Mouse (Mus musculus): ENCODE results near the gene Ubtd2.
"Not testable (repeated sequence)": the region's sequence is repeated elsewhere in the genome, so short reads cannot be mapped to it uniquely, and the experiment has no call there.

Gene Ubtd2

GRCm38 (mm10) chr11:32456356-32456755 lies 1.2 kb downstream of the Ubtd2 start:
- peak; percentile 16 for DNase-seq (ENCODE audit: low read depth, low spot score)

GRCm38 (mm10) chr11:32464282-32464681 lies 9.1 kb downstream of the Ubtd2 start:
- no peak for DNase-seq (ENCODE audit: low read depth, low spot score)

- no peak for DNase-seq (ENCODE audit: low read depth, low spot score)
Observed at GRCm38 (mm10) chr11:32471925-32472324, 16.8 kb downstream of the Ubtd2 start.

- no peak for DNase-seq (ENCODE audit: low read depth, low spot score)
Observed at GRCm38 (mm10) chr11:32474725-32475124, 19.6 kb downstream of the Ubtd2 start.

- no peak for DNase-seq (ENCODE audit: low read depth, low spot score)
Observed at GRCm38 (mm10) chr11:32475487-32476236, 20.5 kb downstream of the Ubtd2 start.

GRCm38 (mm10) chr11:32481525-32481924 lies 26.4 kb downstream of the Ubtd2 start:
- no peak for DNase-seq (ENCODE audit: low read depth, low spot score)

- DNase-seq (ENCODE audit: low read depth, low spot score), result no peak
Observed at GRCm38 (mm10) chr11:32485290-32485689, 30.1 kb downstream of the Ubtd2 start.

- DNase-seq (ENCODE audit: low read depth, low spot score), result peak; percentile 4
Observed at GRCm38 (mm10) chr11:32486621-32487020, 31.5 kb downstream of the Ubtd2 start.

GRCm38 (mm10) chr11:32487501-32487900 lies 32.3 kb downstream of the Ubtd2 start:
- DNase-seq (ENCODE audit: low read depth, low spot score), result no peak

- no peak for DNase-seq (ENCODE audit: low read depth, low spot score)
Observed at GRCm38 (mm10) chr11:32488344-32488743, 33.2 kb downstream of the Ubtd2 start.

GRCm38 (mm10) chr11:32488808-32489670 lies 33.9 kb downstream of the Ubtd2 start:
- DNase-seq (ENCODE audit: low read depth, low spot score), result no peak

- DNase-seq (ENCODE audit: low read depth, low spot score), result no peak
Observed at GRCm38 (mm10) chr11:32491079-32491478, 35.9 kb downstream of the Ubtd2 start.

GRCm38 (mm10) chr11:32493312-32493711 lies 38.1 kb downstream of the Ubtd2 start:
- DNase-seq (ENCODE audit: low read depth, low spot score), result no peak

GRCm38 (mm10) chr11:32495283-32495682 lies 40.1 kb downstream of the Ubtd2 start:
- DNase-seq (ENCODE audit: low read depth, low spot score), result no peak

- DNase-seq (ENCODE audit: low read depth, low spot score), result no peak
Observed at GRCm38 (mm10) chr11:32498757-32499535, 43.8 kb downstream of the Ubtd2 start.

GRCm38 (mm10) chr11:32499931-32500330 lies 44.8 kb downstream of the Ubtd2 start:
- DNase-seq (ENCODE audit: low read depth, low spot score), result no peak

GRCm38 (mm10) chr11:32503711-32504110 lies 48.5 kb downstream of the Ubtd2 start:
- no peak for DNase-seq (ENCODE audit: low read depth, low spot score)

- no peak for DNase-seq (ENCODE audit: low read depth, low spot score)
Observed at GRCm38 (mm10) chr11:32505091-32505739, 50.0 kb downstream of the Ubtd2 start.

GRCm38 (mm10) chr11:32510930-32511329 lies 55.8 kb downstream of the Ubtd2 start:
- no peak for DNase-seq (ENCODE audit: low read depth, low spot score)

- not testable (repeated sequence) for DNase-seq (ENCODE audit: low read depth, low spot score)
Observed at GRCm38 (mm10) chr11:32514853-32515252, 59.7 kb downstream of the Ubtd2 start.

GRCm38 (mm10) chr11:32516091-32516490 lies 60.9 kb downstream of the Ubtd2 start:
- DNase-seq (ENCODE audit: low read depth, low spot score), result no peak
